Mouse (Mus musculus) stomach, embryonic 15.5 days (tissue): ENCODE data around the gene Rgl1. TPM values are rescaled to one million over a fixed set of nuclear protein-coding genes. Genes with fewer than 3 reads are reported as not detected.

Experiments
- ATAC-seq: fragments of 200-750 bp; cut with Nextera tagmentation; 2 replicates; pipeline ENCODE4 v1.8.0; 2017; ENCODE audit warnings: low read depth, moderate number of reproducible peaks, moderate TSS enrichment; ENCODE audit not compliant: insufficient read depth, low FRiP score
- H3K27ac ChIP-seq: fragments of 300-500 bp; sonication (generic); 2 replicates; pipeline ENCODE4 v1.5.1; 2015; ENCODE audit warnings: mild to moderate bottlenecking, inconsistent platforms
- H3K27me3 ChIP-seq: fragments of 300-500 bp; sonication (generic); replicated peaks from 2 replicates; pipeline ENCODE4 v1.6.1; 2015; ENCODE audit warnings: inconsistent platforms
- H3K36me3 ChIP-seq: fragments of 300-500 bp; sonication (generic); 2 replicates; pipeline ENCODE4 v1.6.1; 2015; ENCODE audit warnings: inconsistent platforms
- H3K4me1 ChIP-seq: fragments of 300-500 bp; sonication (generic); 2 replicates; pipeline ENCODE4 v1.6.1; 2015; ENCODE audit warnings: inconsistent platforms
- H3K4me2 ChIP-seq: fragments of 300-500 bp; sonication (generic); 2 replicates; pipeline ENCODE4 v1.6.1; 2015; ENCODE audit warnings: mild to moderate bottlenecking, inconsistent platforms
- H3K4me3 ChIP-seq: fragments of 300-500 bp; sonication (generic); replicated peaks from 2 replicates; pipeline ENCODE4 v1.5.1; 2015; ENCODE audit warnings: inconsistent platforms
- H3K9ac ChIP-seq: fragments of 300-500 bp; sonication (generic); 2 replicates; pipeline ENCODE4 v1.6.1; 2015; ENCODE audit warnings: inconsistent platforms
- H3K9me3 ChIP-seq: fragments of 300-500 bp; sonication (generic); 2 replicates; pipeline ENCODE4 v1.6.1; 2016; ENCODE audit warnings: inconsistent platforms
- WGBS: fragments of 180-500 bp; shearing (Covaris S2); methylation state at CpG from one replicate; pipeline ENCODE4 v1.1.7; 2015; 5-methylcytosine and 5-hydroxymethylcytosine counted together
- polyA plus RNA-seq: library from polyadenylated mRNA; unstranded; fragments of >200 nt; fragmentation: Nextera tagmentation; extraction: Ambion mirVana; gene quantifications from 2 replicates; pipeline ENCODE4 v1.2.1, GENCODE M21; 2015

The Rgl1 gene
- polyA plus RNA-seq, result 41.5 and 41.7 TPM in 2 replicates

DNA sequence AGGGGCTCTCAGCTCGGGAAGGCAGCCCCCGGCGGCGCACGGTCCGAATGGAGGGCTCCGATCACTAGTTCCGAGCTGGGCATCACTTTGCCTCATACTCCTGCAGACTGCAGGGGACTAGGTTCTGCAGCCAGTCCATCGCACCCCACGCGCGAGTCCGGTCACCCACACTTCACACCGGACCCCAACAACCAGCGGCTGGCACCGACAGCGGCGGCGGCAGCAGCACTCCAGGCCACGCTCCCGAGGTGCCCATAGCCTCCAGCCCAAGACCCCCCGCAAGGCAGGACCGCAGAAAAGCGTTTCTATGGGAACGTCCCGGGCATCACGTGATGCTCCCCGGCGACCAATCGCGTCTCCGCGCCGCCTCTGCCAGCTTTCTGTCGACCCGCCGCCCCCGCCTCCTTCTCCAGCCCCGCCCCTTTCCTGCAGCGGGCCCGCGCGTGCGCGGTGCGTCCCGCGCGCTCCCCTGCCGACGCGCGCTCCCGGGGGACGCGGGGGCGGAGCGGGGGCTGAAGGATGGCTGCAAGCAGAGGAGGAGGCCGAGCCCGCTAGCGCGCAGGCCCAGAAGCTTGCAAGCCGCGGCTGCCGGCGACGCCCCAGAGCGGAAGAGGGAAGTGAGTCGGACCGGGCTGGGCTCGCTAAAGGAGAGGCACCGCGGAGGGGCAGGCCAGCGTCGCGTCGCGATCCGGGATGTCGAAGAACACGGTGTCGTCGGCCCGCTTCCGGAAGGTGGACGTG is at the start of gene Rgl1, which contains the start of gene Arpc5:
Rgl1 (minus strand) TSS at position 320 of the 741 bp plus-strand sequence.
Arpc5 (plus strand) TSS at position 511 of the 741 bp plus-strand sequence.
- peak within 1 kb of the TSS; percentile 97 for H3K4me2 ChIP-seq
- H3K36me3 ChIP-seq, result peaks cover 3% of the 10 kb centered on the region; the same call in 1 of the 2 replicates
- H3K9ac ChIP-seq, result peak within 1 kb of the TSS; percentile 96
- no peaks in the 10 kb centered on the region; the same call in 1 of the 2 replicates for H3K27me3 ChIP-seq
- peak; percentile 98 for ATAC-seq
- H3K9me3 ChIP-seq, result no peaks in the 10 kb centered on the region
- H3K4me1 ChIP-seq, result peaks cover 6% of the 10 kb centered on the region; the same call in 1 of the 2 replicates
- H3K4me3 ChIP-seq, result peak within 1 kb of the TSS; percentile 98
- under 1% methylated on average over 85 of the region's 86 CpGs for WGBS
- H3K27ac ChIP-seq, result peak within 1 kb of the TSS; percentile 90

DNA sequence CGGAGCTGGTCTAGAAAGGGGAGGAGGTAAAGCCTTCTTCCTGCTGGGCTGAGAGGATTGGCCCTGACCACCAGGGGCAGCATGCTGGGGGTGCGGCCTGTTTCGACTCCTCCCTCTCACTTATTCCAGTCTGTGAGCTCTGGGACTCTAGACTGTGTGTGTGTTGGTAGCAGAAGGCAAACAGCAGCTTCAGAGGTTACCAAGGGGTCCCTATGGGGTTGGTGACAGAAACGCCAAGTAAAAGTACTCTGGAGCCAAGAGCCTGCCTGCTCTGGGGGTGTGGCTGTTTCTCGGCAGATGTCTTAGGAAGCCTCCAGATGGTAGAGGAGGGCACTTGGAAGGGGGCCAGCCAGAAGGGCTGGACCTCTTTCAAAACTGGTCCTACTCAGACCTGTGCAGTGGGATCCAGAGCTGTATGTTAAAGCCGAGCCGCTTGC is 49.1 kb upstream of the Rgl1 start:
- Histone ChIP-seq H3K9ac (no peak overlapping the region), H3K36me3 (no peaks in the 10 kb centered on the region), H3K4me3 (no peak overlapping the region), H3K27me3 (no peaks in the 10 kb centered on the region), H3K4me1 (peaks cover 6% of the 10 kb centered on the region; the same call in 1 of the 2 replicates), H3K27ac (no peak overlapping the region), H3K9me3 (no peaks in the 10 kb centered on the region), H3K4me2 (peak overlapping the region; percentile 40)
- ATAC-seq, result peak; percentile 70
- 27% methylated on average over 7 of the region's 7 CpGs for WGBS

DNA sequence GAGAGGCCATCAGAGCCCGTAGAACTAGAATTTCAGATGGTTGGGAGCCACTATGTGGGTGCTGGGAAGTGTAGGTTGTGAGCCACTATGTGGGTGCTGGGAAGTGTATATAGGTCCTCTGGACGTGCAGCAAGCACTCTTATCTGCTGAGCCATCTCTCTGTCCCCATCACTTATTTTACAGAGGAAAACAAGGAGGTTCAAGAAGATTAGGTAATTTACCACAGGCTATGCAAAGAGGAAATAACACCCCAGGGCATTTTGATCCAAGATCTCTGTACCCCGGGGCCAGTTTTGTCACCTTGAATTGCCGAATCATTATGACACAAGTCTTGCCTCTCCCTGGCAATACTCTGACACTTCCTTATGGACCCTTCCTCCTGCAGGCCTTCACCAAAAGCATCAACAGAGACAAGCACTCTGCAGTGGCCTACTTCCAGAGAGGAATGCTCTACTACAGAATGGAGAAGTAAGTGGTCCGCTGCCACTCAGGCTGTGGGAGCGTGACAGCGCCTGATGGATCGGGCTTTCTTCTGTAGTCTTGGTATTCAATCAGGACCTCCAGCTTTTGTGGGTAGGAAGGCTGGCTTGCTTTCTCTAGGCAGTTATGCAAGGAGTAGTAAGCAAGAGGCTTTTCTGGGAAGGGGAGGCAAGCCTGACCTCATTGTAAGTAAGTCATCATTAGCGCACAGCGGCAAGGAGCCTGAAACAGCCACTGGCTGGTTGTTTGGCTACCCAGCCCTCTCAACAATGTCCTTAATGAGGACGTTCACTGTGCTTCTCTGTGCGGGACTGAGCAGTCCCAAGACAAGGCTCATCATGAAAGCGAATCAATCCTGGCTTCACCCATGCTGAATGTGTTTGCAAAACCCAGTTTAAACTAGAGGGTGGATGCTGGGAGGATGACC is 44.6 kb upstream of the Rgl1 start:
- no peaks in the 10 kb centered on the region for H3K27me3 ChIP-seq
- H3K4me1 ChIP-seq, result peaks cover 6% of the 10 kb centered on the region; the same call in 1 of the 2 replicates
- WGBS, result 75% methylated on average over 13 of the region's 13 CpGs
- H3K27ac ChIP-seq, result no peak overlapping the region
- no peaks in the 10 kb centered on the region for H3K36me3 ChIP-seq
- ATAC-seq, result no peak
- H3K4me2 ChIP-seq, result no peak overlapping the region
- no peak overlapping the region for H3K9ac ChIP-seq
- H3K4me3 ChIP-seq, result no peak overlapping the region
- H3K9me3 ChIP-seq, result no peaks in the 10 kb centered on the region

DNA sequence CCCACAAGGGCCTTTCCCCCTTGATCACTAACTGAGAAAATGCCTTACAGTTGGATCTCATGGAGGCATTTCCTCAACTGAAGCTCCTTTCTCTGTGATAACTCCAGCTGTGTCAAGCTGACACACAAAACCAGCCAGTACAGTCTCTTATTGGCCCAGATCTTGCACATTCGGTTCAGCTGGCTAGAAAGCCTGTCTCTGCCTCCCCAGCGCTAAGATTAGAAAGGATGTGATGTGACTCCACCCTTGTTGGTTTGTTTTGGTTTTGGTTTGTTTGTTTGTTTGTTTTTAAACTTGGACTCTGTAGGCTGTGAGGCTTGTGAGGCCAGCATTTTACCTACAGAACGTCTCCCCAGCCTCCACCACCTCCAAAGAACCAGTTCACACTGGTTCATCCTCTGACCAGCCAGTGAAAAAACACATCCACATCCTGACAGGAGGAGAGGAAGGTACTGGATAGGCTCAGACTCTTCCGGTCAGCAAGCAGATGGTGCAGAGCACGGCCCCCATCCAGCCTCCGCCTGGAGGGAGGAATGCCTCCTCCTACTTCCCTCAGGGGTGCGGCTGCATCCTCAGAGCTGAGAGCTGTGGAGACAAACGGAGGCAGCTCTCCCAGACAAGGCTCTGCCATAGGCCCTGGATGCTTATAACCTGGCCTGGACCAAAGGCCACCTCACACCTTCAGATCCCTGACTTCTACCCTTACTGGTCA is 43.5 kb upstream of the Rgl1 start:
- no peaks in the 10 kb centered on the region for H3K27me3 ChIP-seq
- no peaks in the 10 kb centered on the region for H3K9me3 ChIP-seq
- no peaks in the 10 kb centered on the region for H3K36me3 ChIP-seq
- WGBS, result 33% methylated on average over 8 of the region's 8 CpGs
- H3K4me3 ChIP-seq, result no peak overlapping the region
- peak overlapping the region; percentile 57; the same call in 1 of the 2 replicates for H3K27ac ChIP-seq
- no peaks in the 10 kb centered on the region for H3K4me1 ChIP-seq
- no peak overlapping the region; the same call in 1 of the 2 replicates for H3K4me2 ChIP-seq
- no peak overlapping the region for H3K9ac ChIP-seq
- peak; percentile 73 for ATAC-seq

DNA sequence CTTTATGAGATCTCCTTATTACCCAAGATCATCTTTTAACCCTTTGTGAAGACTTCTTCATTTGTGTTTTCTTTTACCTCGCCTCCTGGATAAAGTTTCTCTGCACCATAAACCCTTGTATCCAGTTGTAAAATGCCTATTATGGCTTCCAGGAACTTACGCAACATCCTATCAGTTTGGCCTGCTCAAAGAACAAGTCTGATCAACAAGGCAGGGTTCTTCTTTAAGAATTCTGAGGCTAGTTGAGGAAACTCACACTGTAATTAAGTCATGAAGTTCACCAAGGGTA is 42.2 kb upstream of the Rgl1 start:
- Histone ChIP-seq H3K9me3 (no peaks in the 10 kb centered on the region), H3K4me1 (no peaks in the 10 kb centered on the region), H3K27ac (peak overlapping the region; percentile 51; the same call in 1 of the 2 replicates), H3K4me3 (no peak overlapping the region; the same call in 1 of the 2 replicates), H3K36me3 (no peaks in the 10 kb centered on the region), H3K9ac (no peak overlapping the region), H3K4me2 (no peak overlapping the region), H3K27me3 (no peaks in the 10 kb centered on the region)
- ATAC-seq, result no peak
- 80% methylated on average over 2 of the region's 2 CpGs for WGBS

DNA sequence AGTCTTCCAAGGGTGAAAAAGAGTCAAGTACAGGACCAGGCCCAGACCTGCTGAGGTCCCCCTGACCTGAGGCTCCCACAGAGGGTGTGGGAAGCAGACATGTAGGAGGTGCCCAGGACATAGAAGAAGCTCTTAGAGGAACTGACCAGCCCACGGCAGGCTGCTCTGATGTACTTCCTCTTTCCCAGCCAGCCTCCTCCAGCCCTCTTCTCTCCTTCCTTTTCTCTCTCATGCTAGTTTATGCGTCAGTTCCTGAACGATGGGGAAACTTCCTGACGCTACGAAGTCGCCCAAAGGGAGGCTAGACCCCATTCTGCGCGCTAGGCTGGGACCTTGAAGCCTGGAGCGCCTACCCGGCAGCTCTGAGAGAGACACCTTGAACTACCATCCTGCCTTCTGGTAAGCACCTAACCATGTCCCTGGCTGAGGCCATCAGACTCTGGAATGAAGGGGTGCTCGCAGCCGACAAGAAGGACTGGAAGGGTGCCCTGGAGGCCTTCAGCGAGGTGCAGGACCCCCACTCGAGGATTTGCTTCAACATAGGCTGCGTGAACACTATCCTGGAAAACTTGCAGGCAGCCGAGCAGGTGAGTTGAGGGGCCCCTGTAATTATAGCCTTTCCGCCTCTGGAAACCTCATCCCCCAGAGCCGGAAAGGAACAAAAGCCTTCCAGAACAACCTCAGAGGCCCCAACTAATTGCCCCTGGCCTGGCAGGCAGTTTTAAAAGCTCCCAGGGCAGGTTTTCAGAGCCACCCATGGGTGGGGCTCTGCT is 41.7 kb upstream of the Rgl1 start:
- H3K9me3 ChIP-seq, result no peaks in the 10 kb centered on the region
- H3K4me3 ChIP-seq, result no peak overlapping the region; the same call in 1 of the 2 replicates
- H3K4me2 ChIP-seq, result no peak overlapping the region
- H3K4me1 ChIP-seq, result no peaks in the 10 kb centered on the region
- H3K27ac ChIP-seq, result peak overlapping the region; percentile 51
- no peaks in the 10 kb centered on the region for H3K36me3 ChIP-seq
- H3K9ac ChIP-seq, result no peak overlapping the region
- no peaks in the 10 kb centered on the region for H3K27me3 ChIP-seq
- ATAC-seq, result no peak; the same call in 1 of the 2 replicates
- 71% methylated on average over 18 of the region's 18 CpGs for WGBS

DNA sequence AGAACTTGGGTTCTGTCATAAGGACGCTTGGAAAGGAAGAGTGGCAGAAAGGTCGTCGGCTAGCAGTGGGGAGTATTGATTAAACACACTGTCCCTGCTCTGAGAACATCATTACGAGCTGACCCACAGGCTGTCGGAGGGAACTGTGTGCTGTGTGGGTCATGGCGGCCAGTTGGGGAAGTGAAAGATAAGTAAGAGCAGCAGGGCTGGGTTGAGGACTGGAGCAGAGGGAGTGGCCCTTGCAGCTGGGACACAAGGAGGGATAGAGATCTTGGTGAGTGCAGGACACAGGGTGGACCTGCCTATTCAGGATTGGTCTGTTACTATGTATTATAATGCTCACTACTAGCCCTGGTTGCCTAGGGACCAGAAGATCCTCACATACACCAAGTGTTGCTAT is 38.8 kb upstream of the Rgl1 start:
- H3K27me3 ChIP-seq, result no peaks in the 10 kb centered on the region
- no peak for ATAC-seq
- no peak overlapping the region for H3K4me3 ChIP-seq
- no peak overlapping the region for H3K27ac ChIP-seq
- no peak overlapping the region for H3K4me2 ChIP-seq
- no peaks in the 10 kb centered on the region for H3K4me1 ChIP-seq
- no peak overlapping the region for H3K9ac ChIP-seq
- no peaks in the 10 kb centered on the region for H3K9me3 ChIP-seq
- no peaks in the 10 kb centered on the region for H3K36me3 ChIP-seq
- 70% methylated on average over 6 of the region's 6 CpGs for WGBS

DNA sequence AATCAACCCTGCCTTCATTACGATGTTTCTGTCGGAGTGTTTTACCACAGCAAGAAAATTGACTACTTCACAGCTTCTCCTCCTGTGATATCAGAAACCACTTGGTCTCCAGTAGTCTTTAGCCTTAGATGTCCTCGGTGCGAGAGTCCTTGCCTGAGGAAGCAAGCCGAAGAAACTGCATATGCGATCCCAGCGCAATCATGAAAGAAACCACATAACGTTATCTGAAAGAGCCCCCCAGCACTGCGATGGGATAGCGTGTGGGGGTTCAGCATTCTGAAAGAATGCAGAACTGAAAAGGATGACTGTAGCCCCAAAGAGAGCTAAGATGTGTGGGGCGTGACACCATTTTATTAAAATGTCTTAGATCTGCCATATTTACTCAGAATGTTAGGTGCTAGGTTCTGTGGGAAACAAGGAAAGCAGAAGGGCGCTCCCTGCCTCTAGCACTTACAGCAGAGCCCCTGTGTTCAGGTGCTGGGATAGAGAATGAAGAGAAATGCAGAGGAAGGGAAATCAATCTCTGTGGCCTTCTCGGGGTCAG is 34.6 kb upstream of the Rgl1 start:
- no peaks in the 10 kb centered on the region for H3K4me1 ChIP-seq
- no peak overlapping the region for H3K9ac ChIP-seq
- no peak overlapping the region; the same call in 1 of the 2 replicates for H3K27ac ChIP-seq
- ATAC-seq, result no peak
- H3K4me2 ChIP-seq, result no peak overlapping the region
- WGBS, result 81% methylated on average over 13 of the region's 13 CpGs
- H3K36me3 ChIP-seq, result no peaks in the 10 kb centered on the region
- no peaks in the 10 kb centered on the region for H3K9me3 ChIP-seq
- no peak overlapping the region for H3K4me3 ChIP-seq
- no peaks in the 10 kb centered on the region for H3K27me3 ChIP-seq

DNA sequence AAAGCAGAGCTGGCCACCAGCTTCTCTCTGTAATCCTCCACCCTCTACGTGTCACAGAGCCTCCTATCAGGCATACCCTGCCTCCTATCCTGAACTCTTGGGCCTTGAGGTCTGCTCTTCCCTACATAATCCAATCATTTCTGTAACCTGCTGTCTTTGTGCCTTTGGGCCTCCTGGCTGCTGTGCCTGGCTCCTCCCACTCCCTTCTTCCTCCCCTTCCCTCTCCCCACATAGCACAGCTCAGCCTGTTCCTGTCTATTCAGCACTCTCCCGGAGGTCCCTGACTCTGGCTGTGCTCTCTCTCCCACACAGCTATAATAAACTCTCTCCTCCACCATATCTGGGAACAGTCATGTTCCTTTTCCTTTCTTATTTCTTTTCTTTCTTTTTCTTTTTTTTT is 33.7 kb upstream of the Rgl1 start, which contains the start of gene Ncf2:
Ncf2 (plus strand) TSS at position 298 of the 400 bp plus-strand sequence.
- peak; percentile 86; the same call in 1 of the 2 replicates for ATAC-seq
- WGBS, result 16% methylated on average over 2 of the region's 2 CpGs
- Histone ChIP-seq H3K27me3 (no peaks in the 10 kb centered on the region), H3K4me3 (no peak within 1 kb of the TSS), H3K36me3 (no peaks in the 10 kb centered on the region), H3K4me1 (no peaks in the 10 kb centered on the region), H3K27ac (peak within 1 kb of the TSS; percentile 2), H3K4me2 (no peak within 1 kb of the TSS), H3K9ac (no peak within 1 kb of the TSS), H3K9me3 (no peaks in the 10 kb centered on the region)

DNA sequence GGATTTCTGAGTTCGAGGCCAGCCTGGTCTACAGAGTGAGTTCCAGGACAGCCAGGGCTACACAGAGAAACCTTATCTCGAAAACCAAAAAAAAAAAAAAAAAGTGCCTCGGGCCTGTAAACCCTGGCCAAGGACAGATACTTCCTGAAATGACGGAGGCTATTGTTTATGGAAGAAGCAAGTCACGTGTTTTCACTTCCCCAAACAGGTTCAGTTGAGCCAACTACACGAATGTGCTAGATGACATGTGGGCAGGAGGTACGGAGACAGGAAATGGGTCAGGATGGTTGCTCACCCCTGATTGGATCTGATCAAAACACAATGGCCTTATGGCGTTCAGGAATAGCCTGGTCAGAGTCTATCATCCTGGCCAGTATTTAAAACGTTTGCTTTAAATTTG is 32.0 kb upstream of the Rgl1 start:
- H3K4me3 ChIP-seq, result no peak overlapping the region
- H3K4me1 ChIP-seq, result no peaks in the 10 kb centered on the region
- ATAC-seq, result peak; percentile 50; the same call in 1 of the 2 replicates
- H3K9ac ChIP-seq, result no peak overlapping the region
- H3K27me3 ChIP-seq, result no peaks in the 10 kb centered on the region
- no peaks in the 10 kb centered on the region for H3K9me3 ChIP-seq
- no peak overlapping the region for H3K4me2 ChIP-seq
- no peaks in the 10 kb centered on the region for H3K36me3 ChIP-seq
- 55% methylated on average over 9 of the region's 9 CpGs for WGBS
- H3K27ac ChIP-seq, result no peak overlapping the region
